Mouse (Mus musculus) embryonic facial prominence, embryonic 13.5 days (tissue): ENCODE data around the gene Rhd. TPM values are rescaled to one million over a fixed set of nuclear protein-coding genes. Genes with fewer than 3 reads are reported as not detected.

Experiments
- ATAC-seq: fragments of 200-750 bp; cut with Nextera tagmentation; 2 replicates; pipeline ENCODE4 v1.8.0; 2017; ENCODE audit warnings: low read depth; ENCODE audit not compliant: insufficient number of reproducible peaks, insufficient read depth, low FRiP score, low TSS enrichment
- H3K27ac ChIP-seq: fragments of 300-500 bp; sonication (generic); 2 replicates; pipeline ENCODE4 v1.5.1; 2015; ENCODE audit warnings: moderate library complexity, mild to moderate bottlenecking, inconsistent platforms
- H3K27me3 ChIP-seq: fragments of 300-500 bp; sonication (generic); 2 replicates; pipeline ENCODE4 v1.6.1; 2015; ENCODE audit warnings: mild to moderate bottlenecking, inconsistent platforms
- H3K36me3 ChIP-seq: fragments of 300-500 bp; sonication (generic); 2 replicates; pipeline ENCODE4 v1.6.1; 2015; ENCODE audit warnings: mild to moderate bottlenecking, inconsistent platforms
- H3K4me1 ChIP-seq: fragments of 300-500 bp; sonication (generic); 2 replicates; pipeline ENCODE4 v1.6.1; 2015; ENCODE audit warnings: inconsistent platforms
- H3K4me2 ChIP-seq: fragments of 300-500 bp; sonication (generic); 2 replicates; pipeline ENCODE4 v1.6.1; 2015; ENCODE audit warnings: moderate library complexity, mild to moderate bottlenecking, inconsistent platforms
- H3K4me3 ChIP-seq: fragments of 300-500 bp; sonication (generic); 2 replicates; pipeline ENCODE4 v1.5.1; 2015; ENCODE audit warnings: mild to moderate bottlenecking, inconsistent platforms
- H3K9ac ChIP-seq: fragments of 300-500 bp; sonication (generic); 2 replicates; pipeline ENCODE4 v1.6.1; 2015; ENCODE audit warnings: mild to moderate bottlenecking, inconsistent platforms
- H3K9me3 ChIP-seq: fragments of 300-500 bp; sonication (generic); 2 replicates; pipeline ENCODE4 v1.6.1; 2016; ENCODE audit warnings: inconsistent platforms
- WGBS: fragments of 180-500 bp; shearing (Covaris S2); methylation state at CpG from one replicate; pipeline ENCODE4 v1.1.7; 2015; ENCODE audit warnings: mixed read lengths; 5-methylcytosine and 5-hydroxymethylcytosine counted together
- polyA plus RNA-seq: library from polyadenylated mRNA; unstranded; fragments of >200 nt; fragmentation: Nextera tagmentation; extraction: Ambion mirVana; gene quantifications from 2 replicates; pipeline ENCODE4 v1.2.1, GENCODE M21; 2015

The Rhd gene
- polyA plus RNA-seq, 1 experiment from 2014 or later = 2.4 TPM

DNA sequence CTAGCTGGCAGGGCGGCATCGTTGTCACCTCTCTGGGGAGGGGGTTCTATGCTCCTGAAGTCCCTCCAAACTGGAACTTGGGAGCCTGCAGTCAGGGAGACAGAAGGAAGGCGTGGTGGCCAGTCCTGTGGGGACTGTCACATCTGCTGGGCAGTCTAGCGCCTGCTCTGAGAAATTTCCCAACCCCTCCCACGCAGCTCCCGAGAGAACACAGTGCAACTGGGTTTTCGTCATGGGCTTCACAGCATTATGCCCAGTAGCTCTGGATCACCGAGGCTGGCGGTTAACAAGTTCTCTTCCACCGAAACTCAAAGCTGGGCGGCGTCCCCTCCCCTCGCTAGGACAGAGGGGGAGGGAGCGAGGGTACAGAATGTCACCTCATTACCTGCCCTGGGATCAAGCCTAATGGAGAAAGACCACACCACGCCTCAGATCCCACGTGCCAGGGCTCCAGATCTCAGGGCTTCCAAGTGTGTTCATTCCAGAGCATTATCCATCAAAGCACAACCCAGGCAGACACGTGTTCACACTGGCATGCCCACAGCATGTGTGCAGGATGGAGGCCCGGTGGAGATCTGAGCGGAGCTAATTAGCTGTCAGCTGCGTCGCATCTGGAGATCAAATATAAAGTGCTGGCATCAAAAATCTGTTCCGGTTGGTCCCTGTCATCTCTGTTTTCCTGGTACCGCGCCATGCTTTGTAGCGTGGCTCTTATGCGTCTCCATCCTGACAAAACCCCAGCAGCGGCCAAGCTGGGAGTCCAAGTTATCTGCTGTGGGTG is 79.6 kb downstream of the Rhd start:
- H3K4me1 ChIP-seq = peaks cover 23% of the 10 kb centered on the region
- 36% methylated on average over 27 of the region's 27 CpGs for WGBS
- no peaks in the 10 kb centered on the region for H3K9me3 ChIP-seq
- no peak overlapping the region for H3K4me3 ChIP-seq
- no peak overlapping the region for H3K9ac ChIP-seq
- peaks cover 34% of the 10 kb centered on the region for H3K27me3 ChIP-seq
- H3K4me2 ChIP-seq = peak overlapping the region; percentile 16
- no peaks in the 10 kb centered on the region for H3K36me3 ChIP-seq
- H3K27ac ChIP-seq = no peak overlapping the region
- ATAC-seq = peak; percentile 66; the same call in 1 of the 2 replicates

Other genes with a start within 250 kb of the Rhd start
- gene Man1c1, start 160.2 kb upstream of the Rhd start, polyA plus RNA-seq = 2.4 and 2.7 TPM in 2 replicates
- 25.6 and 27.2 TPM in 2 replicates for gene Ldlrap1, start 96.5 kb upstream of the Rhd start, polyA plus RNA-seq
- 62.8 and 67.5 TPM in 2 replicates for gene Maco1, start 11.2 kb upstream of the Rhd start, polyA plus RNA-seq
- 172 and 199 TPM in 2 replicates for gene Tmem50a, start 50.5 kb downstream of the Rhd start, polyA plus RNA-seq
- 512 and 574 TPM in 2 replicates for gene Rsrp1, start 59.1 kb downstream of the Rhd start, polyA plus RNA-seq
- 78.7 and 88.4 TPM in 2 replicates for gene Syf2, start 66.4 kb downstream of the Rhd start, polyA plus RNA-seq